Comparison of ENCODE assay signal across 17 mouse cellular contexts in genomic region chr9:96710241-96710946, GRCm38 (mm10).
"Had no signal": no experiment of that assay in that cellular context is flagged by ENCODE, and none has a peak within 500 bp of the region (broad histone marks: within the 10 kb centered on the region; RNA-seq: fewer than 3 reads in every experiment).

No protein-coding gene starts in this region.

- H3K27me3 ChIP-seq: limb, embryonic 12.5 days; liver, embryonic 13.5 days; neural tube, embryonic 12.5 days had no signal

- H3K4me3 ChIP-seq: limb, embryonic 12.5 days; liver, embryonic 13.5 days; midbrain, embryonic 10.5 days; myocyte; neural tube, embryonic 12.5 days had no signal

- DNase-seq: kidney, adult 18-20 months; kidney, postnatal 10 days; layer of hippocampus, postnatal 36 days; liver; liver, embryonic 13.5 days; lung, adult 18-20 months; lung, postnatal 14 days; midbrain, embryonic 14.5 days; retina, postnatal 1 day; right cerebral cortex, postnatal 4 days; spleen, adult 18-20 months; thymus, adult 18-20 months; thymus, postnatal 14 days had no signal

- H3K9me3 ChIP-seq: limb, embryonic 12.5 days; liver, embryonic 13.5 days; midbrain, embryonic 10.5 days; neural tube, embryonic 12.5 days had no signal

- H3K4me2 ChIP-seq: limb, embryonic 12.5 days; liver, embryonic 13.5 days; neural tube, embryonic 12.5 days had no signal

- H3K9ac ChIP-seq: limb, embryonic 12.5 days; liver, embryonic 13.5 days; neural tube, embryonic 12.5 days had no signal

- H3K36me3 ChIP-seq: limb, embryonic 12.5 days; midbrain, embryonic 10.5 days; neural tube, embryonic 12.5 days had no signal

- H3K27ac ChIP-seq: limb, embryonic 12.5 days; liver, embryonic 13.5 days; midbrain, embryonic 10.5 days; neural tube, embryonic 12.5 days had no signal
